Mouse (Mus musculus) bone marrow macrophage, adult 2 months (primary cell): Measurements from ENCODE around the gene Exoc2. TPM values are rescaled to one million over a fixed set of nuclear protein-coding genes. Genes with fewer than 3 reads are reported as not detected.

Experiments used
- H3K27ac ChIP-seq: 2 replicates; pipeline ENCODE4 v1.5.1; 2012; ENCODE audit warnings: low read depth, low read length; ENCODE audit not compliant: insufficient read depth
- H3K4me1 ChIP-seq: 2 replicates; pipeline ENCODE4 v1.6.1; 2012; ENCODE audit warnings: low read length; ENCODE audit not compliant: control insufficient read depth, insufficient read depth
- H3K4me3 ChIP-seq: 2 replicates; pipeline ENCODE4 v1.5.1; 2012; ENCODE audit warnings: mild to moderate bottlenecking, low read length, moderate library complexity; ENCODE audit not compliant: insufficient read depth
- CTCF ChIP-seq: IDR thresholded peaks from 2 replicates; pipeline ENCODE4 v1.5.1; 2012; ENCODE audit warnings: low read depth, mild to moderate bottlenecking, low read length, moderate library complexity
- POLR2A ChIP-seq: IDR thresholded peaks from 2 replicates; pipeline ENCODE4 v1.6.1; 2012; ENCODE audit warnings: mild to moderate bottlenecking, low read depth, low read length, borderline replicate concordance
- polyA plus RNA-seq: library from polyadenylated mRNA; stranded (reverse); fragments of >200 nt; gene quantifications from 2 replicates; pipeline ENCODE4 v1.2.4, GENCODE M21; 2012; ENCODE audit not compliant: missing spikeins, insufficient read depth, insufficient read length

Exoc2 gene
- 27.2 and 29.5 TPM in 2 replicates for polyA plus RNA-seq

DNA sequence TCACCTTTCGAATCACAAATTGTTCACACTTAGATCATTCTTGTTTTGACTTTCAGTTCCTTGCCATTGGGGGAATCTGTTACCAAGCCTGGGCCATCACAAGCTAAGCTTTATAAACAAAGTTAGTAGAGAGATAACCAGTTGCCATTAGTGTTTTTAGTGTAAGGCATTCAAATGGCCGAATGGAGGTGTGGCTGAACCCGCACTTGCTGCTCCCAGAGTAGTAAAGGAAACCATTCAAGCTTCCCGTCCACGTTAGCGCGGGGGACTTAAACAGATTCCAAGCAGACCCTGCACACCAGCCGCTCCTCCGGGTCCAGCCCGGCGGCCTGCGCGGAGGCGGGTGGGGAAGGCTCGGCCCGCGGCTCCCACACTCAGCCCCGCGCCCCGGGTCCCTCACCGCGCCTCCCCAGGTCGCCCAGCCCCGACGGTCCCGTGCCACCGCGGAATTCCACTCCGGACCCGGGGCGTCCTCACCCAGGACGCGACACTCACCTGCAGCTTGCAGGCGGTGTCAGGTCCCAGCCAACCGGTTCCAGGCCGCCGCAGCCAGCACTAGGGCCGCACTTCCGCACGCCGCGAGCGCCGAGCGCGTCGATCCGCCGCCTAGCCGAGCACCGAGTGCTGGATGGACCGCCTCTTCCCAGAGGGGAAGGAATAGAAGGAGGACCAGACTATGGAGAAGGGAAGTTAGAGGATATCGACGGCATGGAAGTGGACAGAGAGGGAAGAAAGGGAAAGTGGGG, at the start of gene Exoc2, which contains the start of gene Gm5447:
Gene Exoc2, minus strand, starts transcription at position 593 of the 746 bp plus-strand sequence.
Gene Gm5447, plus strand, starts transcription at position 704 of the 746 bp plus-strand sequence.
- Histone ChIP-seq H3K4me3 (peak within 1 kb of the TSS; percentile 89), H3K27ac (peak within 1 kb of the TSS; percentile 45), H3K4me1 (peaks cover 24% of the 10 kb centered on the region)
- TF ChIP-seq POLR2A = no peak
- no peak for TF ChIP-seq CTCF

GRCm38 (mm10) chr13:31023664-31024063, 49.8 kb upstream of the Exoc2 start:
- Histone ChIP-seq H3K4me3 (no peak overlapping the region), H3K27ac (no peak overlapping the region), H3K4me1 (no peaks in the 10 kb centered on the region)
- TF ChIP-seq POLR2A (no peak), CTCF (no peak)

- Histone ChIP-seq H3K27ac (no peak overlapping the region), H3K4me3 (no peak overlapping the region)
- TF ChIP-seq POLR2A (no peak), CTCF (no peak)
These were observed 48.0 kb upstream of the Exoc2 start for GRCm38 (mm10) chr13:31021927-31022326.

DNA sequence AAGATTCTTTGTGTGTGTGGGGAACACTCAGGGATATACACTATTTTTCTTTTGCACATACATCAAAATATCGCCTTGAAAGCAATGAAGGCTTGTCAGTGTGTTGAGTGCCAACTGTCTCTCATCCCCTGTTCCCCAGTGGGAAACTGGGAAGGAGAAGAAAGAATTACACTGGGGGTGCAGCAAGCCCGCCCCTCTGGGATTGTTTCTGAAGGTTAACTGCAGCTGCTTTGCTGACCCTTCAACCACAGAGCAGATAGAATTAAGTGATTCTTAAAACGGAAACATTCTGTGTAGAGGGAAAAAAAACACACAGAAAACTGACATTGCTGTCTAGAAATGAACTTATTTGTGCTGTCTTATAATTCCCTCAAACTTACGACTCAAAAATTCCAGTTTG, 47.6 kb upstream of the Exoc2 start:
- no peak overlapping the region for H3K27ac ChIP-seq
- TF ChIP-seq POLR2A (no peak), CTCF (no peak)
- H3K4me3 ChIP-seq = no peak overlapping the region
- H3K4me1 ChIP-seq = peaks cover 12% of the 10 kb centered on the region

More at GRCm38 (mm10) chr13:31021927-31022326, 48.0 kb upstream of the Exoc2 start:
- peaks cover 8% of the 10 kb centered on the region for H3K4me1 ChIP-seq

GRCm38 (mm10) chr13:31017545-31017944, 43.7 kb upstream of the Exoc2 start:
- Histone ChIP-seq H3K4me1 (peaks cover 13% of the 10 kb centered on the region), H3K4me3 (no peak overlapping the region), H3K27ac (peak overlapping the region; percentile 47)
- TF ChIP-seq CTCF (no peak), POLR2A (no peak)

GRCm38 (mm10) chr13:31004995-31005394, 31.1 kb upstream of the Exoc2 start:
- H3K27ac ChIP-seq = no peak overlapping the region
- no peak overlapping the region for H3K4me3 ChIP-seq
- TF ChIP-seq POLR2A = no peak
- TF ChIP-seq CTCF = no peak
- peaks cover 20% of the 10 kb centered on the region for H3K4me1 ChIP-seq

- no peak overlapping the region for H3K4me3 ChIP-seq
- H3K27ac ChIP-seq = no peak overlapping the region
- peaks cover 20% of the 10 kb centered on the region for H3K4me1 ChIP-seq
- TF ChIP-seq CTCF = no peak
- no peak for TF ChIP-seq POLR2A
These were observed 30.6 kb upstream of the Exoc2 start for GRCm38 (mm10) chr13:31004458-31004857.

- Histone ChIP-seq H3K27ac (no peak overlapping the region), H3K4me1 (peaks cover 15% of the 10 kb centered on the region), H3K4me3 (no peak overlapping the region)
- TF ChIP-seq POLR2A (no peak), CTCF (no peak)
These were observed 25.9 kb upstream of the Exoc2 start for GRCm38 (mm10) chr13:30999799-31000198.

- Histone ChIP-seq H3K27ac (no peak overlapping the region), H3K4me1 (peaks cover 12% of the 10 kb centered on the region)
- no peak for TF ChIP-seq POLR2A
- no peak for TF ChIP-seq CTCF
These were observed 23.8 kb upstream of the Exoc2 start for GRCm38 (mm10) chr13:30997526-30998253.

More at GRCm38 (mm10) chr13:30997526-30998253, 23.8 kb upstream of the Exoc2 start:
- H3K4me3 ChIP-seq = no peak overlapping the region
